In the genomic region with DNA sequence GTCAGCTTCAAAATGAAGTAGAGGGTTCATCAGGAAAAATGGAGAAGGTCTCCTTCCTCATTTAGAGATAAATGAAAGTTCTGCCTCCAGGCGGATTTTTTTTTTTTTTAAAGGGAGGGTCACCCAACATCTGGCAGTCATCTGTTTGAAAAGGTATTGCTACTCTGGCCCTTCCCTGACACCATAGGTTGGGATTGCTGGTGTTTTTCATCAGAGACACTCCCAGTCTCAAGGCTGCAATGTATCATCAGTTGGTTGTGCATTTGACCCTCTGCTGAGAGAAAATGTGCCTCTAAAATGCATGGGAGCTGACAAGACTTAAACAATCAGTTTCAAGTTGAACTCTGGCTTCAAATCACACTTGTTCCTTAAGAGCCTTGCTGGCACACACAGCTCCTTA, we compare ENCODE assay signal across 19 mouse cellular contexts.
"Had no signal": no experiment of that assay in that cellular context is flagged by ENCODE, and none has a peak within 500 bp of the region (broad histone marks: within the 10 kb centered on the region; RNA-seq: fewer than 3 reads in every experiment).

No protein-coding gene starts in this region.

- H3K4me3 ChIP-seq: layer of hippocampus, adult 2 months; limb, embryonic 10.5 days; limb, embryonic 13.5 days; liver, embryonic 12.5 days; liver, embryonic 15.5 days; lung, embryonic 15.5 days; megakaryocyte, embryonic 14.5 days; midbrain, embryonic 15.5 days; neural tube, embryonic 13.5 days had no signal

- H3K27me3 ChIP-seq: limb, embryonic 13.5 days; liver, embryonic 12.5 days; liver, embryonic 15.5 days; lung, embryonic 15.5 days; megakaryocyte, embryonic 14.5 days; midbrain, embryonic 15.5 days; neural tube, embryonic 13.5 days had no signal

- DNase-seq: kidney, adult 2 months; kidney, postnatal 25 days; layer of hippocampus, adult 9-11 months; liver; lung, adult 18-20 months; lung, postnatal 10 days; lung, postnatal 36 days; thymus, postnatal 25 days had no signal

- H3K27ac ChIP-seq: kidney, postnatal 0 days; layer of hippocampus, adult 2 months; limb, embryonic 10.5 days; limb, embryonic 13.5 days; liver, embryonic 12.5 days; liver, embryonic 15.5 days; lung, embryonic 15.5 days; midbrain, embryonic 15.5 days; neural tube, embryonic 13.5 days; stomach, postnatal 0 days had no signal

- H3K4me1 ChIP-seq: limb, embryonic 10.5 days; limb, embryonic 13.5 days; liver, embryonic 12.5 days; liver, embryonic 15.5 days; lung, embryonic 15.5 days; megakaryocyte, embryonic 14.5 days; midbrain, embryonic 15.5 days; neural tube, embryonic 13.5 days had no signal

- H3K36me3 ChIP-seq: limb, embryonic 10.5 days; limb, embryonic 13.5 days; liver, embryonic 12.5 days; liver, embryonic 15.5 days; lung, embryonic 15.5 days; midbrain, embryonic 15.5 days; neural tube, embryonic 13.5 days had no signal

- H3K9me3 ChIP-seq: limb, embryonic 10.5 days; limb, embryonic 13.5 days; liver, embryonic 12.5 days; liver, embryonic 15.5 days; lung, embryonic 15.5 days; megakaryocyte, embryonic 14.5 days; midbrain, embryonic 15.5 days; neural tube, embryonic 13.5 days had no signal
